Mouse (Mus musculus): Measurements from ENCODE around the gene Gng3. TPM values are rescaled to one million over a fixed set of nuclear protein-coding genes. Genes with fewer than 3 reads are reported as not detected.
A peak's percentile ranks its signal among the peaks of the same experiment; 100 is the strongest.

The Gng3 gene
- total RNA-seq, 1 experiment from 2014 or later = not detected

GRCm38 (mm10) chr19:8820424-8820956 is 18.5 kb downstream of the Gng3 start:
- no peak for ATAC-seq (replicated peaks in 1 of 2; ENCODE audit: insufficient read depth in 1 of 2, low FRiP score in 2 of 2, low TSS enrichment in 1 of 2, low read depth in 1 of 2, poor library complexity in 2 of 2, severe bottlenecking in 2 of 2)

- ATAC-seq (replicated peaks in 1 of 2; ENCODE audit: insufficient read depth in 1 of 2, low FRiP score in 2 of 2, low TSS enrichment in 1 of 2, low read depth in 1 of 2, poor library complexity in 2 of 2, severe bottlenecking in 2 of 2) = peak; percentile 88 to 89
Measured at GRCm38 (mm10) chr19:8819596-8820423, 19.2 kb downstream of the Gng3 start, which contains the start of gene Hnrnpul2. Hnrnpul2 (plus strand) TSS chr19:8820010.

GRCm38 (mm10) chr19:8818801-8819595 is 20.0 kb downstream of the Gng3 start, which contains the start of gene Ttc9c:
Ttc9c (minus strand) TSS chr19:8819333.
- ATAC-seq (replicated peaks in 1 of 2; ENCODE audit: insufficient read depth in 1 of 2, low FRiP score in 2 of 2, low TSS enrichment in 1 of 2, low read depth in 1 of 2, poor library complexity in 2 of 2, severe bottlenecking in 2 of 2) = peak; percentile 74 to 86

GRCm38 (mm10) chr19:8818301-8818798 is 20.6 kb downstream of the Gng3 start:
- no peak for ATAC-seq (replicated peaks in 1 of 2; ENCODE audit: insufficient read depth in 1 of 2, low FRiP score in 2 of 2, low TSS enrichment in 1 of 2, low read depth in 1 of 2, poor library complexity in 2 of 2, severe bottlenecking in 2 of 2)

GRCm38 (mm10) chr19:8817001-8817400 is 22.0 kb downstream of the Gng3 start:
- no peak for ATAC-seq (replicated peaks in 1 of 2; ENCODE audit: insufficient read depth in 1 of 2, low FRiP score in 2 of 2, low TSS enrichment in 1 of 2, low read depth in 1 of 2, poor library complexity in 2 of 2, severe bottlenecking in 2 of 2)

- ATAC-seq (replicated peaks in 1 of 2; ENCODE audit: insufficient read depth in 1 of 2, low FRiP score in 2 of 2, low TSS enrichment in 1 of 2, low read depth in 1 of 2, poor library complexity in 2 of 2, severe bottlenecking in 2 of 2) = no peak
Measured at GRCm38 (mm10) chr19:8815812-8816211, 23.2 kb downstream of the Gng3 start.

GRCm38 (mm10) chr19:8806810-8807209 is 32.2 kb downstream of the Gng3 start:
- ATAC-seq (replicated peaks in 1 of 2; ENCODE audit: insufficient read depth in 1 of 2, low FRiP score in 2 of 2, low TSS enrichment in 1 of 2, low read depth in 1 of 2, poor library complexity in 2 of 2, severe bottlenecking in 2 of 2) = no peak

GRCm38 (mm10) chr19:8803879-8804660 is 34.9 kb downstream of the Gng3 start:
- 0 out of 4 replicates have a peak, but pooled peaks of 1 of the 2 experiments have one; percentile 15 for ATAC-seq (replicated peaks in 1 of 2; ENCODE audit: insufficient read depth in 1 of 2, low FRiP score in 2 of 2, low TSS enrichment in 1 of 2, low read depth in 1 of 2, poor library complexity in 2 of 2, severe bottlenecking in 2 of 2)

- no peak for ATAC-seq (replicated peaks in 1 of 2; ENCODE audit: insufficient read depth in 1 of 2, low FRiP score in 2 of 2, low TSS enrichment in 1 of 2, low read depth in 1 of 2, poor library complexity in 2 of 2, severe bottlenecking in 2 of 2)
Measured at GRCm38 (mm10) chr19:8803204-8803780, 35.7 kb downstream of the Gng3 start.

- ATAC-seq (replicated peaks in 1 of 2; ENCODE audit: insufficient read depth in 1 of 2, low FRiP score in 2 of 2, low TSS enrichment in 1 of 2, low read depth in 1 of 2, poor library complexity in 2 of 2, severe bottlenecking in 2 of 2) = peak; percentile 91 to 95
Measured at GRCm38 (mm10) chr19:8802130-8802821, 36.7 kb downstream of the Gng3 start, which contains the start of gene Zbtb3. Zbtb3 (plus strand) TSS chr19:8802555.

- no peak for ATAC-seq (replicated peaks in 1 of 2; ENCODE audit: insufficient read depth in 1 of 2, low FRiP score in 2 of 2, low TSS enrichment in 1 of 2, low read depth in 1 of 2, poor library complexity in 2 of 2, severe bottlenecking in 2 of 2)
Measured at GRCm38 (mm10) chr19:8798947-8799315, 40.1 kb downstream of the Gng3 start.

- peak; percentile 67 to 77 for ATAC-seq (replicated peaks in 1 of 2; ENCODE audit: insufficient read depth in 1 of 2, low FRiP score in 2 of 2, low TSS enrichment in 1 of 2, low read depth in 1 of 2, poor library complexity in 2 of 2, severe bottlenecking in 2 of 2)
Measured at GRCm38 (mm10) chr19:8798264-8798946, 40.6 kb downstream of the Gng3 start, which contains the start of gene Polr2g. Polr2g (minus strand) TSS chr19:8798577.

GRCm38 (mm10) chr19:8790171-8790570 is 48.8 kb downstream of the Gng3 start:
- ATAC-seq (replicated peaks in 1 of 2; ENCODE audit: insufficient read depth in 1 of 2, low FRiP score in 2 of 2, low TSS enrichment in 1 of 2, low read depth in 1 of 2, poor library complexity in 2 of 2, severe bottlenecking in 2 of 2) = no peak

- ATAC-seq (replicated peaks in 1 of 2; ENCODE audit: insufficient read depth in 1 of 2, low FRiP score in 2 of 2, low TSS enrichment in 1 of 2, low read depth in 1 of 2, poor library complexity in 2 of 2, severe bottlenecking in 2 of 2) = no peak
Measured at GRCm38 (mm10) chr19:8789171-8789570, 49.8 kb downstream of the Gng3 start.

GRCm38 (mm10) chr19:8788521-8788920 is 50.5 kb downstream of the Gng3 start:
- ATAC-seq (replicated peaks in 1 of 2; ENCODE audit: insufficient read depth in 1 of 2, low FRiP score in 2 of 2, low TSS enrichment in 1 of 2, low read depth in 1 of 2, poor library complexity in 2 of 2, severe bottlenecking in 2 of 2) = no peak

All from hematopoietic stem cell, adult 5-6 weeks (primary cell).